Mouse (Mus musculus): ENCODE results near the gene Ngf. TPM values are rescaled to one million over a fixed set of nuclear protein-coding genes. Genes with fewer than 3 reads are reported as not detected.

Ngf gene
- total RNA-seq (2015): not detected in 2 replicates
- total RNA-seq (2017): not detected in 2 replicates

DNA sequence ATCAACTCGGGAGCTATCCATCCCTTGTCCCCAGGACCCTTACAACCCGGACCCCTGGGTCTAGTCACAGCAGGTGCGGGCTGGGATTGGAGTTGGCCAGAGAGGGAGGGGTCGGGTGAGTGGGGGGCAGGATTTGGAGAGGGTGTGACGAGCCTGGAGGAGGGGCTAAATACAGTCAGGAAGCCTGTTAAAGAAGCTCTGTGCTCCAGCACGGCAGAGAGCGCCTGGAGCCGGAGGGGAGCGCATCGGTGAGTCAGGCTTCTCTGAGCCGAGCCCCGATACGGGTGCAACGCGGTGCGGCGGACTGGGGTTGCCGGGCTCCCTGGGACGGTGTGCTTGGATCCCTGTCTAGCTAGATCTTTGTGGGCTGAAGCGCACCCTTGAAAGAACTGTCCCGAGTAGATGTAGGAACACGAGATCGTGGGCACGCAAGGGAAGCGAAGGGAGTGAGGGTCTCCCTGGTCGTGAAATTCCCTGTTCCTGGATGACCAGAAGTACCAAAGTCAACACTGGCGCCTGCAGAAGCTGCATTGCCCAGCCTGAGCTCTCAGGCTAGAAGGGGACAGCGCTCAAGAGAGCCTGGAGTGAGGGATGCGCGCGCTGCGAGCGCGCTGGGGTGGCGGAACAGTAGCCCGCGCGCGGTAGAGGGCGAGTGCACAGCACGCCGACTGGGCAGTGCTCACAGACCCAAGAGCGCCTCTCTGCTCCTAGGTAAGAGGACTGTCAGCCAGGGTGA lies at the start of gene Ngf:
Gene Ngf (plus strand): TSS at position 207 of the 736 bp plus-strand sequence.
- ATAC-seq (ENCODE audit: poor library complexity, severe bottlenecking): no peak

DNA sequence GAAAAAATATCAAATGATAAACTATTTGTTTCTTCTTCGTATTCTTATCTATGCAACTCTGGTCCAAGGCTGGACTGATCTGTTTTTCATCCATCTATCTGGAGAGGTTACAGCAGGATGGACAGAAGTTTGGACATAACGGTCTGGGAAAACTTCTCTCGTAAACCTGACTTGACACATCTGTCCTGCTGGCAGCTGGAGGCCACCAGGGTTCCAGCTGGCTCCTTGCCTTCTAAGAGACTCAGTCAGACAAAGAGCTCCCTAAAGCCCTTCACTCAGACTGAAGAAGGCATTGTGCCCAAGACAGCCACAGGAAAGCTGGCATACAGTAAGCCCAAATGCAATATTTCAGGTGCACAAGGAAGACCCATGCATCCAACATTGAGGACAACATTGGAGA lies 24.2 kb upstream of the Ngf start:
- ATAC-seq (ENCODE audit: poor library complexity, severe bottlenecking): no peak

DNA sequence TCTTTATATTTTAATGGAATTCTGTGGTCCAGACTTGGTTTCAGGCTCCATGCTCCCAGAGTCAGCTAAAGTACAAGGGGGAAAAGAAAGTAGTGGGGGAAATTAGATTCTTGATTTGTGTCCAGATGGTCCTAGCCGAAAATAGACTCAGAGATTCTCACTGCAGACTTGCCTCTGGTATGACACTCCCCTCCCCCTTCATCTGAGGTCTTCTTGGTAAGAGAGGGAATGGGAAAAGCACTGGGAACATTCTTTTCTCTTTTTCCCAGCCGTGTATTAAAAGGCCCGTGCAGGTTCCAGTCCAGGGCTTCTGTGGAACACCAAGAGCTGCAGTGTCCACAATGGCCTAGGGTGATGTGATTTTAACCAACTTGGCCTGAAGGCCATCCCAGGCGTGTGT lies 23.0 kb upstream of the Ngf start:
- no peak for ATAC-seq (ENCODE audit: poor library complexity, severe bottlenecking)

DNA sequence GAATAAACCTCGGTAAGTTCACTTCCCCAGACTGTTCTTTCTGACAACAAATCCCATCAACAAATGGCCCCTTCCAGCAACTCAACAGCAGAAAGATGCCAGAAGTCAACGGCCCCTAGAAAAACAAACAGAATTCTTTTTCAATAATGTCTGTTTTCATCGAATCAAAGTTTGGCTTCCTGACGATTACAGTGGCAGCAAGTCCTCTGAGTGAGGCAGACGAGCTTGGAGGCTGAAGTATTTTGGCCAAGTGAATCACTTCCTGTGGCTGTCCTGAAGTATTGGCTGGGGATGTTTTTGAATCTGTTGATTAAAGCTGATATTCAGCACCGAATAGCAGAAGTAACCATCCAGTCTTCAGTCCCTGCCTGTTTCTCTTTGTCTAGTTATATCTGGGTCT lies 15.2 kb upstream of the Ngf start:
- ATAC-seq (ENCODE audit: poor library complexity, severe bottlenecking): no peak

DNA sequence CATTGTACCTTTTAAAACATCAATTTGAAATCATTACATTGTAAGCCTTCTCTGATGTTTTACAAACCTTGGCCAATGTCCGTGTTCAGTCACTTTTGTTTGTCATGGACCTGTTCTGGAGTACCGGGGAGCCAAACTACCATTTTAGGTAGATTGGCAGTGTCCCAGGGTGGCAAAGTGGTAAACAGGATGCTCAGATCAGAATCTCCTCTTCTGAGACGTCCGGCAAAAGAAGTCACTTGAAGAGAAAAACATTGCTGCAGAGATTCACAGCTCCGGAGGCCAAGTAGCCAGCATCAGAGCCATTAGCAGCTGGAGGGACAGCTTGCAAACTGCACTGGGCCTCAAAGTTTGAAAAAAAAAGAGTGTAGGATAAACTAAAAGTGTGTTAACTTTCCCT lies 9.2 kb upstream of the Ngf start:
- ATAC-seq (ENCODE audit: poor library complexity, severe bottlenecking): no peak

DNA sequence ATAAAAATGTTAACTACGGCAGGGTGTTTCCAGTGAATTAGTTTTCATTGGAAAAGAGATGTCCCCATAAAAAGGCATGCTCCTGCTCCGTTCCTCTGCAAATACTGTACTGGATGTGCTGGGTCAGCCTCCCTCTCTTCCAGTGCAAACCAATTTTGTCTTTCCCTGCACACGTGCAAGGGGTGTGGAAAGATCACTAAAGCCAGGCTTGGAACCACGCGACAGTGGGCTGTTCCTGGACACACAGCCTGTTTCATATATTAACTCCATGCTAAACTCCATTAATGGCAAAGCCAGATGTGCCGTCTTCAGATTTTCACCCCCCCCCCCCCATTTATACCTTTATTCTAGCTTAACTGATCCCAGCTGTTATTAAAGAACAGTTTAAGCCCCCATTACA lies 8.7 kb upstream of the Ngf start:
- no peak for ATAC-seq (ENCODE audit: poor library complexity, severe bottlenecking)

DNA sequence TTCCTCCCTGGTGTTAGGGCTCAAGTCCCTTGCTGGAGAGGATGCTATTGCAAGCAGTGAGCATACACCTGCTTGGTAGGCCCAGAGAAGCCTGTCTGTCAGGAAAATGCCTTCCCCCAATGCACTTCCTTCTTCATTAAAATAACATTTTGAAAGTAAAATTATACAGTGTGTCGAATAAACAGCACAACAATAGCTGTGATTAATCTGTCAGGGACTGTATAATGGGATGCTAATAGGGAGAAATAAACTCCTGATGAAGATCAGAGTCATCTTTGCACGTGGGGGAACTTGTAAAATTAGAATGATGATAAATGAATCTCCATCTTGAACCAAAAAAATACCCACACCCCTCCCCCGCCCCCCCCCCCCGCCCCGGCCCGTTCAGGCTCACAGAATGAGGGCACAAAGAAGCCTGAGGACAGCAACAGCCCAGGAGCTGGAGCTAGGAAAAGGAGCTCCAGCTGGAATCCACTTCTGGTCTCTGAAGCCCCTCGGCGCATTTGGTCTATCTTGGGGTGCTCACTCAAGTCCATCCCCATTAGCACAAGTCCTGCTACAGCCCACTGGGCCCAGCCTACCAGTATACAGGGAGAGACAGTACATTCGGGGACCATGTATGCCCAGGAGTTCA lies 6.9 kb upstream of the Ngf start:
- ATAC-seq (ENCODE audit: poor library complexity, severe bottlenecking): no peak

DNA sequence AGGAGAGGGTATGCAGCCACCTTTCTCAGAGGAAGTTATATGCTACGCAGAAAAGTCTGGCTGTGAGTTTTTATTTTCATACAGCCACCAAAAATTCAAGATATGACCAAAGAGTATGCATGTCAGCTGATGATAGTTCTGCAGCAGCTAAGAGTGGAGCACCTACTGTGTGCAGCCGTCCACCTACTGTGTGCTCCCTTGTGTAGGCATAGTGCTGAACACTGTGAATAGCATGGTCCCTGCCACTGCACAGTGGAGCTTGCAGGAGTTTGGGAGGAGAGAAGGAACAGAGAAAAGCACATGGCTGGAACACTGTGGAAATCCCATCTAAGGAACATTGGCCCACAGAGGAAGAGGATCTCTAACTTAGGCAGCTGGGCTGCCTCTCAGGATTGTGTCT lies 6.4 kb upstream of the Ngf start:
- no peak for ATAC-seq (ENCODE audit: poor library complexity, severe bottlenecking)

DNA sequence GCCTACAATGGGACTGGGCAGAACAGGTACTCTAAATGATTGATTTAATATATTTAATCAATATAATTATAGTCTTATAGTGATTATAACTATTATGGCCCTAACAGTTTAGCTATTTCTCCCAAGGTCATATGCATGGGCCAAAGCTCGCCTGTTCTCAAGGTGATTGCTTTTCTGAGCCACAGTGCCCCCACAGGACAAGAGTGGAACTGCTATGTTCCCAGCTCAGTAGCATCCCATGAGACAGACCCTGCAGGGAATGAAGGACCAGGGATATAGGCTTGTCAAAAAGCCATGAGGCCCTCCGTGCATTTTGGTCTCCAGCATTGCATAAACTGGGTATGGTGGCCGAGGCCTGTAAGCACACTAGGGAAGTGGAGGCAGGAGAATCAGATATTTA lies 3.1 kb upstream of the Ngf start:
- ATAC-seq (ENCODE audit: poor library complexity, severe bottlenecking): peak; percentile 40; the same call in 1 of the 2 replicates

DNA sequence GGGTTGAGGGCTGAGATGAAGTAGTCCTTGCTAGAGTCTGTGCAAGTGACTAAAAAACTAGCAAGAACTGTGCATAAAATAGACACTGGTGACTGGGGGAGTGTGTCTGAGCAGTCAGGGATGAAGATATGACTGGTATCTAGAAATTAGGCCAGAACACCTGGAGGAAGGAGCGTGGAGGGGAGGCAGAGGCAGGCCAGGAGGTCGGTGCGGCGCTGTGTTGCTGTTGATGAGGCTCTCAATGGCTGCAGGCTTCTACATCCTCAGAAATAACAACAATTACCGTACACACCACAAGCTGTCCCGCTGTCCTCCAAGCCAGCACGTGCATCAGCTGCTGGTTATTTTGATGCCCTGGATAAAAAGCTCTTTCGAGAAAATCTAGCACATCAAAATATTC lies 2.6 kb upstream of the Ngf start:
- no peak for ATAC-seq (ENCODE audit: poor library complexity, severe bottlenecking)

DNA sequence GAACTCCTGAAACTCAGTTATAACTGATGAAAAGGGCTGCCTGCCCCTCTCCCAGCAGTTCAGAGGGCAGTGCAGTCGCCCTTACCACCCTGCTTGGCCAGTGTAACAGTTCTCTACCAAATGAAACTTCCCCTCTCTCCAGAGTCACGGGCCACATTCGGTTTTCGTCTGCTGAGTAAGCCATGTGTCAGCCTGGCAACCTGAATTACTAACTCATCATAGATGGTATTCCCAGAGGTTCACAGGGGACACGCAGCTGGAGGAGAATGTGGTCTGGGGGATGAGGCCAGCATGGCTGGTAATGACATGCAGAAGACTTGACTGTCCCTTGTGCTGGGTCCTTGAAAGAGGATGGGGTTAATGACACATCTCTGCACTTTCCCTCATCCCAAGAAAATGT lies 1.5 kb downstream of the Ngf start:
- ATAC-seq (ENCODE audit: poor library complexity, severe bottlenecking): no peak

DNA sequence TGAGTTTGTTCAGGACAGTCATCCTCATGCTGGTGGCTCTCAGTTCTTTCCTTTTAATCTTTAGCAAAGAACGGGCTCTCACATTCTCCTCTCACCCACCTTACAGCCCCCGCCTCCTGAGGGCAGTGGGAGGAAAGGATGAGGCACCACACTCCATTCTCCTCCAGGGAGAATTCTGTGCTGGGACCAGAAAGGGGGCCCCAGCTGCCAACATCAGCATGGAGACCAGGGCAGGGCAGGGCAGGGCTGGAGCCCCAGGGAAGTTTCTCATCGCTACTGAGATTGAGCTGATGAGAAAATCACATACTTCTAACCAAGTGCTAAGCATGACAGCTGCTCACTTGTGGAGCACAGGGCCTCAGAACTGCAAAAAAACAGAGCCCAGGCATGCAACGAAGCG lies 2.1 kb downstream of the Ngf start:
- no peak for ATAC-seq (ENCODE audit: poor library complexity, severe bottlenecking)

DNA sequence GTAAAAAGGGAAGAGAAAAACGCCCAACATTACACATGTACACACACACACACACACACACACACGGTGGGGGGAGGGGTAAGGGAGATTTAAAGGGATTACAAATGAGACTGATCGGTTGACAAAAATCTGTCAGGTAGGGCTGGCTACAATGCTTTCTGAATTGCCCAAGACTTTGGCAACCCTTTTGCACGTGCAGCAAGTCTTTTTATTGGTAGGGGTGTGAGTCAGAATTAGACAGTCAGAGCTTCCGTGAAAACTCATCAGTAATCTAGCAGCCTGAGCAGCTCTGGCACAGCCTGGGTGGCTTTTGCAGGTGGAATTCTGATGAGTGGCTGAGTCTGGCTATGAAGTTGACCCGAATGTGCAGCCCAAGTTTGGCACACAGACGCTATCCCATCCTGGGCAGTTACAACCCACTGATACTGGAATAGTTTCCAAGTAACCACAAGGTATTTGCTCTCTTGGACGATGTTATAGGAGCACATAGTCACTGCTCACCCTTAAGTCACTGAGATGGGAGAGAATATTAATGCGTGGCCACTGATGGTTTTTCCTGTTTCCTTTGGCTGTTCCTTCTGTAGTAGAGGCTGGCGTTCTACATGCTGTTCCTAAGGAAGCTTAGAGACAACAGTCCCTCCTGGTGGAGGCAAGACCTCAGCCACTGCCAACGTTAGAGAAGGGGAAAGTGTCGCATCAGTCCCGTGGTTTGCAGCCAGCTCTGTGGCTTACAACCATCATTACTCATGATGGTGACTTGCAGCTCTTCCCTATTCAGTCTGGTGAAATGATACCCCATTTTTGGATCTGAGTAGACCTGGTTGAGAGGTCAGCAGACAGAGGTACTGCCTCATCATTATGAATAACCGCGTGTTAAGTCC lies 4.8 kb downstream of the Ngf start:
- no peak for ATAC-seq (ENCODE audit: poor library complexity, severe bottlenecking)

DNA sequence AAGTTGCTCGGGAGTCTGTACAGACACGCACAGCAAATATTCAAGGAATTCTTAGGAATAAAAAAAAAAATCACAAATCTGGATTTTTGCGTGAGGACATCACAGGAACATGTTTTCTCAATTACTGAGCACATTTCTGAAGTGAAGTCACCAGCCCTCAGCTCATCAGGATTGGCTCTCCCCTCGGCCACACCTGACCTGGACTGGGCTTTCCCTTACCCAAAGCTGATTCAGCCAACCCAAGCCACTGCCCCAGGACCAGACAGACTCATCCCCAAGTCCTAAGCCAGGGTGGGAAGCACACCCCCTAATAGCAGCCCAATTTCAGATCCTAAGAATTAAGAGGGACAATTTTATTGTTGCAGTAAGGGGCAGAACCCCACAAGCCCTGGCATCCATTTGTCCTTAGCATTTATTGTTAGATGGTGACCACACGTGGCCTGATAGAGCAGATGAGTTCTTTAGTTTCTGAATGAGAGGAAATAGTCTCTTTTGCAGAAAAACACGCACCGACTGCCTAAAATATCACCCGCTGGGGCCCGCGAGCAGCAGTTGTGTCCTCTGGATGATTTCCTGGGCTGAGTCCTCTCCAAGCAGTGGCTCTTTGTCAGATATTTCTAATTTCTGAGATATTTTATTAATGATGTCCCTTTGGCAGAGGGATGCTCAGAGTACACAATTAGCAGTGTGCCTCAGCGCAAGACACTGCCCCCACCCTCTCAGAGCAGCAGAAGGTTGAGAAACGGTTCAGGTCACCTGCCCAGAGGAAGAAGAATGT lies 8.4 kb downstream of the Ngf start:
- ATAC-seq (ENCODE audit: poor library complexity, severe bottlenecking): no peak

DNA sequence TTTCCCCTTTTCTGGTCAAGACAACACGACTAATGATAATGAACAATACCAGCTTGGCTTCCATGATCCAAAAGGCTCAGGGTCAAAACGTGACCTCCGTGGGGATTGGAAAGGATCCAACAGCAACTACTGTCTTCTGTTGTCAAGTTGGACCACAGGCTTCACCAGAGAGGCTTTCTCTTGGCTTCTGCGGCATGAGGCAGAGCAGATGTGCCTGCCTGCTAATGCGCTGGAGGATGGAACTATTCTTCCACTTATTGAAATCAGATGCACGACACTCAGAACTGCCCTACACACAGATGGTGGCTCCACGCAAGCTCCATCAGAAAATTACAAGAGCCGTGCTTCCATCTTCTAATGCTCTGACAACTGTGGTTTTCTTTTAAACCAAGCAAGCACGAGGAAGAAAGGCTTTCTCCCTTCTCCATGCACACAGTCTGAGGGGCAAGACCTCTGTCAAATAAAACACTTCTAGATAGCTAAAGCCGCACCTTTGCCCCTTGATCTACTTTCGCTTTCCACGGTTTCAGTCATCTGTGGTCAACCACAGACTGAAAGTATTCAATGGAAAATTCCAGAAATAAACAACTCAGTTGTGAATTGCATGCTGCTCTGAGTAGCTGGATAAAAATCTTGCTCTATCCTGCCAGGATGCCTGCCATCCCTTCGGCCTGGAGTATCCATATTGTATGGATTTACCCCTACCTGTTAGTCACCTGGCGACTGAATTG lies 20.8 kb downstream of the Ngf start:
- ATAC-seq (ENCODE audit: poor library complexity, severe bottlenecking): no peak

DNA sequence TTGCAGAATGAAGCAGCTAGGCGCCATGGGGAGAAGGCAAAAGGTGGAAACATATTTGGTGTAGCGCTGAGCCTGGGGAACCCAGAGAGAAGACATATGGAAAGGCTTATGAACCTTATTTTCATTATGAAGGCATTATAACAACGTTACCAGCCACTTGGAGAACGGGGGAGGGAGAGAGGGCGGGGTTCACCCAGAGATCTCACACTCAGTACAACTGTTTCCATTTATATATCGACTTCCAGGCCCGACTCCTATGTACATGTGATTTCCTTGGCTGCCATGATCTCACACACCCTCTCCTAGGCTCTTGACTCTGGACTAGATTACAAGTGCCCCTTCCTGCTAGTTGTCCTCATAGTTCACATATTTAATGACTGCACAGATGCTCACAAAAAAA lies 28.4 kb downstream of the Ngf start:
- ATAC-seq (ENCODE audit: poor library complexity, severe bottlenecking): no peak

DNA sequence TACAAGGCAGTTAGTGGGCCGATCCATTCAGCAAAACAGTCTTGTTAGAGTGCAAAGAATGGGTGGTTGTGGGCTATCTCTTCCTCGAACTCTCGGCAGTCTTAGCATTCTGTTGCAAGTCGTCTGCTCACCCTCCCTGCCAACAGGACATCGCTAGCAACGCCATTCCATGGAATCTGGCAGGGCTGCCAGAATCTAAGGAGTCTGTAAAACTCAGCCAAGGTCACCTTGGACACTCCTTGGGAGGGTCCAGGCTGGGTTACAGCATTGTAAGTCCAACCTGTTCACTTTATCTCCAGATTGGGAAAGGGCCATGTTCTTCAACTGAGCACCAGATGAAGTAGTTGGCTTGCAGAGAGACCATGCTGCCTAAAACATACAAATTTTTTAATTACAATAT lies 29.2 kb downstream of the Ngf start:
- ATAC-seq (ENCODE audit: poor library complexity, severe bottlenecking): no peak

DNA sequence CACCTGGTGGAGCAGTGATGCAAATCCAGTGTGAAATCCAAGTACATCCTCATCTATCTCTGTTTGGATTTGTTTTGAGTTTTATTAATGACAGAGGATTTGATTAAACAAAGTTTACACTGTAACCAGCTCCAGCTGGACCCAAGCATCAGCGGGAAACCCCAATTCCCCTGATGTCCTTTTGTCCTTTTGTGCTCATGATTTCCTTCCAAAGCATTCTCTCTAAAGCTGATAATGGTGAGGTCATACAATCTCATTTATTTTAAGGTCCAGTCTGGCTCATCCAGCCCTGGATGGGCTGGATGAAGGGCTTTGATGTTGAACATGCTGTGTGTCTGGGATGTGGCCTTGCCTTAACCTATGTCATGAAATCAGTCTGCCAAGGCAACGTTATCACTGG lies 30.3 kb downstream of the Ngf start:
- ATAC-seq (ENCODE audit: poor library complexity, severe bottlenecking): no peak

DNA sequence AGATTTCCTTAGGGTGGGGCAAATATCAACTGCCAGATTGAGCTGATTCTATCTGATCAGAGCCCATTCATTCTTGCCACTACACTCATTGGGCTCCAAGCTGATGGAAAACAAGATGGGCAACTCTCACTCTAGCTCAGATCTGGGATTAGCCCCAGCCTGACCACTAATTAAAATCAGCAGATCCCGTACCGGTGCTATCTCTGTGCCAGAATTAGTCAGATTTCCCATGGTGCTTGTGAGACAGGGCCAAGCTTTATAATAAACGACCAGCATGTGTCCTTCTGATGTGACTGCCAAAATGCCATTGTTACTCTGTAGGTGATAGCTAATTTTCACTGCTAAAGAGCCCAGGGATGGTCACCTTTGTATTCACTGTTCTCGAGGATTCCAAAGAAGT lies 31.5 kb downstream of the Ngf start:
- no peak for ATAC-seq (ENCODE audit: poor library complexity, severe bottlenecking)

DNA sequence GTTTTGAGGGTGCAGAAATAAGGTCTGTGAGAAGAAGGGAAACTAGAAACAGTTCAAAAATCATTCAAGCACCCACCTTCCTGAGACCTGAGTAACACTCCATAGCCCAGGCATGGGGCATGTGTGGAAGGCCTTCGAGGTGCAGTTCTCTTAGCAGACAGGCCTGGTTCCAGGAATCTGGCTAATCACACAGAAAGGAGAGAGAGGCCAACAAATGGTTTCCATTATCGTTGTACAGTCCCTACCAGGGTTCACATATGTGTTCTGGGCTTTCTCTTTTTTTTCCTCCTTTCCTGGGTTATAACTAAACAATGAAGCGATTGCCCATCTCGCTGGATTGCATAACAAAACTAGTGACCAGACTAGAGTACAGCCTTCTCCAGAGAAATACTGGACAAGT lies 35.4 kb downstream of the Ngf start:
- ATAC-seq (ENCODE audit: poor library complexity, severe bottlenecking): no peak

Measured in megakaryocyte, adult 5-6 weeks (primary cell).